24 mouse cellular contexts compared by ENCODE assay signal in the genomic region with DNA sequence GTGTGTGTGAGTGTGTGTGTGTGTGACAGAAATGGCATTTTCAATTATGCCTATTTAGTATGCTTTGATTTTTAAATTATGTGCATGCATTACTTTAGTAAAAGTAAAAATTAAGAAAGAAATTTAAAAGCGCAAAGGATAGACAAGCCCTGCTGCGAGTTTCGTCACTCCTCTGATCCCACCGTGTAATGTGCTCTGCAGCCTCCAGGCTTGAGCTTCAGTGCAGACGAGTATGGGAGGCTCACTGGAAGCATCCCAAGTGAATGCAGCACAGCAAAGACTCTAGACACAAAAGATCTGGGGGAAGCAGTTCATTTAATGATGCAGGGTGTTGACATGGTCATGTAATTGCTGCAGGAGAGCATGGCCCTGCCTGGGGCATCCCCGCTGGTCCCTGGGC.
A peak's percentile ranks its signal among the peaks of the same experiment; 100 is the strongest.
DNase-seq lines count a peak whose midpoint lies in the region; ATAC-seq and TF ChIP-seq lines count a peak whose summit lies in the region.
"Had no signal": no experiment of that assay in that cellular context is flagged by ENCODE, and none has a peak within 500 bp of the region (broad histone marks: within the 10 kb centered on the region; RNA-seq: fewer than 3 reads in every experiment).

No protein-coding gene starts in this region.

- no peak for DNase-seq in hindbrain, postnatal 0 days (ENCODE audit: low spot score)
- no peak for DNase-seq in lung, embryonic 14.5 days
- no peak for DNase-seq in lung, adult 2 months
- no peak for DNase-seq in midbrain, embryonic 10.5 days (ENCODE audit: low spot score)
- DNase-seq: adrenal gland, adult 8-10 months; adrenal gland, postnatal 25 days; cerebellum, adult 18-20 months; cerebellum, adult 9-10 months; cerebellum, postnatal 14 days; gastrocnemius, postnatal 10 days; gastrocnemius, postnatal 36 days; heart, adult 2 months; heart, postnatal 14 days; heart, postnatal 4 days had no signal

- no peak overlapping the region for H3K4me3 ChIP-seq in forebrain, embryonic 16.5 days (replicated peaks; ENCODE audit: low read length)
- no peak overlapping the region for H3K4me3 ChIP-seq in forebrain, embryonic 15.5 days
- H3K4me3 ChIP-seq in hindbrain, embryonic 13.5 days, result no peak overlapping the region
- no peak overlapping the region for H3K4me3 ChIP-seq in hindbrain, postnatal 0 days (ENCODE audit: low read length)
- no peak overlapping the region for H3K4me3 ChIP-seq in lung, embryonic 14.5 days (ENCODE audit: low read depth, low read length)
- H3K4me3 ChIP-seq in lung, adult 2 months (replicated peaks; ENCODE audit: extremely low read depth, low read depth, low read length), result no peak overlapping the region
- no peak overlapping the region for H3K4me3 ChIP-seq in midbrain, embryonic 15.5 days
- H3K4me3 ChIP-seq in midbrain, embryonic 10.5 days, result no peak overlapping the region
- H3K4me3 ChIP-seq: forebrain, embryonic 10.5 days; heart, adult 2 months; heart, embryonic 10.5 days; heart, embryonic 13.5 days; hindbrain, embryonic 15.5 days had no signal

- peak; percentile 26; the same call in 1 of the 2 replicates for ATAC-seq in forebrain, embryonic 16.5 days
- ATAC-seq in forebrain, embryonic 15.5 days (replicated peaks), result no peak; the same call in 1 of the 2 replicates
- no peak for ATAC-seq in hindbrain, embryonic 13.5 days (ENCODE audit: low FRiP score)
- no peak for ATAC-seq in hindbrain, postnatal 0 days
- ATAC-seq in lung, embryonic 14.5 days (ENCODE audit: insufficient read depth), result no peak
- peak; percentile 54; the same call in 1 of the 2 replicates for ATAC-seq in midbrain, embryonic 15.5 days (replicated peaks)
- ATAC-seq: activated CD4-positive, CD25-positive, alpha-beta regulatory T cell, adult 4 months; forebrain, embryonic 14.5 days had no signal

- H3K27me3 ChIP-seq in forebrain, embryonic 16.5 days (replicated peaks; ENCODE audit: control insufficient read depth, insufficient read depth, low read length), result no peaks in the 10 kb centered on the region
- H3K27me3 ChIP-seq in forebrain, embryonic 15.5 days, result no peaks in the 10 kb centered on the region
- H3K27me3 ChIP-seq in hindbrain, embryonic 13.5 days, result no peaks in the 10 kb centered on the region
- H3K27me3 ChIP-seq in hindbrain, postnatal 0 days (ENCODE audit: insufficient read depth, low read length), result no peaks in the 10 kb centered on the region
- H3K27me3 ChIP-seq in lung, embryonic 14.5 days (ENCODE audit: insufficient read depth, low read length), result no peaks in the 10 kb centered on the region
- H3K27me3 ChIP-seq in midbrain, embryonic 15.5 days (replicated peaks), result no peaks in the 10 kb centered on the region
- H3K27me3 ChIP-seq in midbrain, embryonic 10.5 days (ENCODE audit: low read depth, poor library complexity, severe bottlenecking), result no peaks in the 10 kb centered on the region
- H3K27me3 ChIP-seq: hindbrain, embryonic 15.5 days had no signal

- H3K4me2 ChIP-seq in forebrain, embryonic 16.5 days (ENCODE audit: low read length), result no peak overlapping the region
- no peak overlapping the region for H3K4me2 ChIP-seq in forebrain, embryonic 15.5 days (replicated peaks)
- no peak overlapping the region for H3K4me2 ChIP-seq in hindbrain, embryonic 13.5 days
- no peak overlapping the region for H3K4me2 ChIP-seq in hindbrain, postnatal 0 days (ENCODE audit: low read depth, low read length)
- H3K4me2 ChIP-seq in lung, embryonic 14.5 days, result no peak overlapping the region
- no peak overlapping the region for H3K4me2 ChIP-seq in midbrain, embryonic 15.5 days
- H3K4me2 ChIP-seq: heart, embryonic 13.5 days; hindbrain, embryonic 15.5 days had no signal

- peaks cover 9% of the 10 kb centered on the region for H3K9me3 ChIP-seq in forebrain, embryonic 16.5 days (ENCODE audit: control insufficient read depth, low read length)
- no peaks in the 10 kb centered on the region; the same call in 1 of the 2 replicates for H3K9me3 ChIP-seq in forebrain, embryonic 15.5 days
- peaks cover 4% of the 10 kb centered on the region; the same call in 1 of the 2 replicates for H3K9me3 ChIP-seq in hindbrain, embryonic 13.5 days
- no peaks in the 10 kb centered on the region for H3K9me3 ChIP-seq in hindbrain, postnatal 0 days (ENCODE audit: low read length)
- H3K9me3 ChIP-seq in lung, embryonic 14.5 days (ENCODE audit: low read depth, low read length), result no peaks in the 10 kb centered on the region
- H3K9me3 ChIP-seq in midbrain, embryonic 15.5 days, result no peaks in the 10 kb centered on the region
- H3K9me3 ChIP-seq in midbrain, embryonic 10.5 days (replicated peaks), result peaks cover 21% of the 10 kb centered on the region; the same call in 1 of the 2 replicates
- H3K9me3 ChIP-seq: heart, embryonic 10.5 days; hindbrain, embryonic 15.5 days had no signal

- no peaks in the 10 kb centered on the region for H3K4me1 ChIP-seq in forebrain, embryonic 16.5 days (replicated peaks; ENCODE audit: control insufficient read depth, insufficient read depth, low read length)
- no peaks in the 10 kb centered on the region for H3K4me1 ChIP-seq in forebrain, embryonic 15.5 days
- peaks cover 9% of the 10 kb centered on the region for H3K4me1 ChIP-seq in hindbrain, embryonic 13.5 days (replicated peaks)
- no peaks in the 10 kb centered on the region for H3K4me1 ChIP-seq in hindbrain, postnatal 0 days (ENCODE audit: insufficient read depth, low read length)
- H3K4me1 ChIP-seq in lung, embryonic 14.5 days (ENCODE audit: insufficient read depth), result peaks cover 3% of the 10 kb centered on the region; the same call in 1 of the 2 replicates
- H3K4me1 ChIP-seq in lung, adult 2 months (ENCODE audit: control insufficient read depth, insufficient read depth, low read length), result no peaks in the 10 kb centered on the region
- H3K4me1 ChIP-seq in midbrain, embryonic 15.5 days, result peaks cover 5% of the 10 kb centered on the region; the same call in 1 of the 2 replicates
- H3K4me1 ChIP-seq in midbrain, embryonic 10.5 days, result no peaks in the 10 kb centered on the region
- H3K4me1 ChIP-seq: forebrain, embryonic 10.5 days had no signal

- no peak overlapping the region for H3K9ac ChIP-seq in forebrain, embryonic 16.5 days (replicated peaks; ENCODE audit: low read depth, low read length)
- no peak overlapping the region for H3K9ac ChIP-seq in forebrain, embryonic 15.5 days (replicated peaks)
- H3K9ac ChIP-seq in hindbrain, embryonic 13.5 days, result no peak overlapping the region
- H3K9ac ChIP-seq in hindbrain, postnatal 0 days (replicated peaks; ENCODE audit: low read length), result no peak overlapping the region
- no peak overlapping the region for H3K9ac ChIP-seq in lung, embryonic 14.5 days
- no peak overlapping the region for H3K9ac ChIP-seq in midbrain, embryonic 15.5 days
- H3K9ac ChIP-seq: heart, embryonic 13.5 days; hindbrain, embryonic 15.5 days had no signal

- no peak for TF ChIP-seq POLR2A in lung, adult 2 months (IDR thresholded peaks at IDR 0.05; ENCODE audit: borderline replicate concordance, extremely low read depth, low read depth, low read length)

- TF ChIP-seq CTCF in hindbrain, postnatal 0 days (IDR thresholded peaks at IDR 0.05; ENCODE audit: low read depth), result no peak
- 0 out of 2 replicates have a peak, but pooled peaks have one; percentile 5 for TF ChIP-seq CTCF in lung, embryonic 14.5 days (IDR thresholded peaks at IDR 0.05; ENCODE audit: low read depth)
- TF ChIP-seq CTCF in lung, adult 2 months (IDR thresholded peaks at IDR 0.05; ENCODE audit: insufficient read depth, low read length), result no peak

- no peak overlapping the region for H3K27ac ChIP-seq in forebrain, embryonic 16.5 days (ENCODE audit: low read length)
- H3K27ac ChIP-seq in forebrain, embryonic 15.5 days (replicated peaks), result no peak overlapping the region
- H3K27ac ChIP-seq in hindbrain, embryonic 13.5 days, result 0 out of 2 replicates have a peak overlapping the region, but pooled peaks have one; percentile 18
- no peak overlapping the region for H3K27ac ChIP-seq in hindbrain, postnatal 0 days
- H3K27ac ChIP-seq in lung, embryonic 14.5 days (ENCODE audit: low read depth), result no peak overlapping the region
- H3K27ac ChIP-seq in midbrain, embryonic 15.5 days, result no peak overlapping the region
- no peak overlapping the region for H3K27ac ChIP-seq in midbrain, embryonic 10.5 days (replicated peaks)
- H3K27ac ChIP-seq: forebrain, embryonic 10.5 days; heart, adult 2 months; heart, embryonic 10.5 days; heart, embryonic 13.5 days; hindbrain, embryonic 15.5 days had no signal

- 67% methylated on average over 6 of the region's 6 CpGs for WGBS in forebrain, embryonic 16.5 days
- 76% methylated on average over 6 of the region's 6 CpGs for WGBS in forebrain, embryonic 15.5 days
- 84% methylated on average over 6 of the region's 6 CpGs for WGBS in hindbrain, embryonic 13.5 days
- 79% methylated on average over 6 of the region's 6 CpGs for WGBS in hindbrain, postnatal 0 days
- WGBS in lung, embryonic 14.5 days, result 82% methylated on average over 6 of the region's 6 CpGs
- 87% methylated on average over 6 of the region's 6 CpGs for WGBS in lung, adult 2 months
- 77% methylated on average over 6 of the region's 6 CpGs for WGBS in midbrain, embryonic 15.5 days
- 95% methylated on average over 6 of the region's 6 CpGs for WGBS in midbrain, embryonic 10.5 days

- H3K36me3 ChIP-seq in forebrain, embryonic 16.5 days (ENCODE audit: control insufficient read depth, insufficient read depth), result no peaks in the 10 kb centered on the region
- no peaks in the 10 kb centered on the region for H3K36me3 ChIP-seq in forebrain, embryonic 15.5 days
- H3K36me3 ChIP-seq in hindbrain, embryonic 13.5 days, result 0 out of 2 replicates have a peak, but pooled peaks cover 2% of the 10 kb centered on the region
- H3K36me3 ChIP-seq in hindbrain, postnatal 0 days (ENCODE audit: insufficient read depth, low read length), result no peaks in the 10 kb centered on the region
- no peaks in the 10 kb centered on the region for H3K36me3 ChIP-seq in lung, embryonic 14.5 days (ENCODE audit: insufficient read depth)
- no peaks in the 10 kb centered on the region for H3K36me3 ChIP-seq in midbrain, embryonic 15.5 days (replicated peaks)
- H3K36me3 ChIP-seq in midbrain, embryonic 10.5 days, result no peaks in the 10 kb centered on the region
- H3K36me3 ChIP-seq: heart, embryonic 13.5 days had no signal

Comparison
In these comparisons a context has a peak if more than half of its experiments do, and no peak if none do; other contexts are left out.
1. ATAC-seq: peak in forebrain, embryonic 16.5 days (single experiment) and midbrain, embryonic 15.5 days (single experiment); none in forebrain, embryonic 15.5 days (single experiment), hindbrain, embryonic 13.5 days (single experiment), hindbrain, postnatal 0 days (single experiment) and lung, embryonic 14.5 days (single experiment).